Mouse (Mus musculus) limb, embryonic 13.5 days (tissue): ENCODE data around the gene Rtn4rl2. TPM values are rescaled to one million over a fixed set of nuclear protein-coding genes. Genes with fewer than 3 reads are reported as not detected.

Experiments used
- microRNA-seq: library from miRNA; unstranded; fragments of <30 nt; microRNA quantifications from one replicate; pipeline ENCODE4, GENCODE M21; 2016
- polyA plus RNA-seq: library from polyadenylated mRNA; unstranded; fragments of >200 nt; fragmentation: Nextera tagmentation; extraction: Ambion mirVana; gene quantifications from 2 replicates; pipeline ENCODE4 v1.2.1, GENCODE M21; 2015

Rtn4rl2 gene
- polyA plus RNA-seq, 1 experiment from 2014 or later = 1.1 TPM

Small RNA genes within 50 kb of the gene (microRNA-seq; reads per million reads assigned to microRNA genes)
- not detected for gene Gm24332

Other genes starting within 250 kb of the Rtn4rl2 start
- gene Ctnnd1, start 235.9 kb downstream of the Rtn4rl2 start, polyA plus RNA-seq = 42.7 and 45.7 TPM in 2 replicates
- gene Btbd18, start 227.6 kb downstream of the Rtn4rl2 start, polyA plus RNA-seq = 0.22 and 0.45 TPM in 2 replicates
- gene Selenoh, start 215.9 kb downstream of the Rtn4rl2 start, polyA plus RNA-seq = 310 and 320 TPM in 2 replicates
- gene Gm28635, start 208.7 kb downstream of the Rtn4rl2 start, polyA plus RNA-seq = not detected in 2 replicates
- gene Med19, start 208.3 kb downstream of the Rtn4rl2 start, polyA plus RNA-seq = 32.2 and 34.5 TPM in 2 replicates
- gene Tmx2, start 207.6 kb downstream of the Rtn4rl2 start, polyA plus RNA-seq = 111 and 113 TPM in 2 replicates
- gene Zdhhc5, start 171.5 kb downstream of the Rtn4rl2 start, polyA plus RNA-seq = 25.6 and 27.8 TPM in 2 replicates
- 39.7 and 41.0 TPM in 2 replicates for gene Clp1, start 159.4 kb downstream of the Rtn4rl2 start, polyA plus RNA-seq
- 10.2 and 11.2 TPM in 2 replicates for gene Ypel4, start 152.7 kb downstream of the Rtn4rl2 start, polyA plus RNA-seq
- 11.4 and 12.9 TPM in 2 replicates for gene Gm19426, start 143.1 kb downstream of the Rtn4rl2 start, polyA plus RNA-seq
- 25.4 and 30.1 TPM in 2 replicates for gene Serping1, start 111.3 kb downstream of the Rtn4rl2 start, polyA plus RNA-seq
- gene Ube2l6, start 87.9 kb downstream of the Rtn4rl2 start, polyA plus RNA-seq = 31.8 and 32.9 TPM in 2 replicates
- gene Smtnl1, start 64.1 kb downstream of the Rtn4rl2 start, polyA plus RNA-seq = 0.14 and 0.27 TPM in 2 replicates
- 47.8 and 51.3 TPM in 2 replicates for gene Timm10, start 59.7 kb downstream of the Rtn4rl2 start, polyA plus RNA-seq
- 16.8 and 18.9 TPM in 2 replicates for gene Slc43a1, start 47.9 kb downstream of the Rtn4rl2 start, polyA plus RNA-seq
- 32.8 and 37.4 TPM in 2 replicates for gene Slc43a3, start 49.9 kb upstream of the Rtn4rl2 start, polyA plus RNA-seq
- 0.23 and 0.65 TPM in 2 replicates for gene Prg2, start 93.8 kb upstream of the Rtn4rl2 start, polyA plus RNA-seq
- not detected in 2 replicates for gene Prg3, start 101.5 kb upstream of the Rtn4rl2 start, polyA plus RNA-seq
- 297 and 301 TPM in 2 replicates for gene Ssrp1, start 150.5 kb upstream of the Rtn4rl2 start, polyA plus RNA-seq
- gene P2rx3, start 150.8 kb upstream of the Rtn4rl2 start, polyA plus RNA-seq = 1.0 and 1.1 TPM in 2 replicates
- 28.7 and 43.9 TPM in 2 replicates for gene Tnks1bp1, start 161.3 kb upstream of the Rtn4rl2 start, polyA plus RNA-seq
- 42.2 and 49.7 TPM in 2 replicates for gene Aplnr, start 249.5 kb upstream of the Rtn4rl2 start, polyA plus RNA-seq